Mouse (Mus musculus) ovary, postnatal 36 days (tissue): ENCODE data around the gene Gcsh.

Source experiments
- DNase-seq: peaks from one replicate; pipeline ENCODE4 v3.0.0; 2022; ENCODE audit warnings: low spot score, mixed read lengths

Gcsh gene

GRCm38 (mm10) chr8:116978052-116978451 is 15.3 kb downstream of the Gcsh start:
- no peak for DNase-seq

- DNase-seq = no peak
Observed at GRCm38 (mm10) chr8:116975606-116976005, 17.7 kb downstream of the Gcsh start.

- DNase-seq = no peak
Observed at GRCm38 (mm10) chr8:116975066-116975465, 18.3 kb downstream of the Gcsh start.

GRCm38 (mm10) chr8:116969531-116969930 is 23.8 kb downstream of the Gcsh start:
- DNase-seq = no peak

- DNase-seq = no peak
Observed at GRCm38 (mm10) chr8:116954415-116954814, 38.9 kb downstream of the Gcsh start.

GRCm38 (mm10) chr8:116952428-116952827 is 40.9 kb downstream of the Gcsh start:
- DNase-seq = no peak

GRCm38 (mm10) chr8:116951778-116952177 is 41.6 kb downstream of the Gcsh start:
- DNase-seq = no peak

GRCm38 (mm10) chr8:116951369-116951768 is 42.0 kb downstream of the Gcsh start:
- no peak for DNase-seq

- DNase-seq = no peak
Observed at GRCm38 (mm10) chr8:116947589-116947988, 45.7 kb downstream of the Gcsh start.

GRCm38 (mm10) chr8:116946851-116947250 is 46.5 kb downstream of the Gcsh start:
- DNase-seq = no peak

GRCm38 (mm10) chr8:116946268-116946838 is 47.0 kb downstream of the Gcsh start:
- DNase-seq = no peak

GRCm38 (mm10) chr8:116945169-116945910 is 48.0 kb downstream of the Gcsh start:
- no peak for DNase-seq

- DNase-seq = no peak
Observed at GRCm38 (mm10) chr8:116944385-116944696, 49.0 kb downstream of the Gcsh start.

- no peak for DNase-seq
Observed at GRCm38 (mm10) chr8:116943555-116944384, 49.6 kb downstream of the Gcsh start.

- peak; percentile 88 for DNase-seq
Observed at GRCm38 (mm10) chr8:116943161-116943554, 50.2 kb downstream of the Gcsh start, which contains the start of gene Atmin. Gene Atmin, plus strand, starts transcription at chr8:116943393.

- no peak for DNase-seq
Observed at GRCm38 (mm10) chr8:116942284-116943058, 50.9 kb downstream of the Gcsh start.

- no peak for DNase-seq
Observed at GRCm38 (mm10) chr8:116935506-116935905, 57.8 kb downstream of the Gcsh start.

- no peak for DNase-seq
Observed at GRCm38 (mm10) chr8:116934976-116935375, 58.4 kb downstream of the Gcsh start.
